Mouse (Mus musculus): ENCODE results near the gene Tmem202. TPM values are rescaled to one million over a fixed set of nuclear protein-coding genes. Genes with fewer than 3 reads are reported as not detected.

Gene Tmem202
- polyA plus RNA-seq (2014; fragmentation: Illumina TruSeq; extraction: RNeasy Lipid Tissue Mini Kit (QIAGEN cat#74804); ENCODE audit: low read depth, low replicate concordance): not detected

DNA sequence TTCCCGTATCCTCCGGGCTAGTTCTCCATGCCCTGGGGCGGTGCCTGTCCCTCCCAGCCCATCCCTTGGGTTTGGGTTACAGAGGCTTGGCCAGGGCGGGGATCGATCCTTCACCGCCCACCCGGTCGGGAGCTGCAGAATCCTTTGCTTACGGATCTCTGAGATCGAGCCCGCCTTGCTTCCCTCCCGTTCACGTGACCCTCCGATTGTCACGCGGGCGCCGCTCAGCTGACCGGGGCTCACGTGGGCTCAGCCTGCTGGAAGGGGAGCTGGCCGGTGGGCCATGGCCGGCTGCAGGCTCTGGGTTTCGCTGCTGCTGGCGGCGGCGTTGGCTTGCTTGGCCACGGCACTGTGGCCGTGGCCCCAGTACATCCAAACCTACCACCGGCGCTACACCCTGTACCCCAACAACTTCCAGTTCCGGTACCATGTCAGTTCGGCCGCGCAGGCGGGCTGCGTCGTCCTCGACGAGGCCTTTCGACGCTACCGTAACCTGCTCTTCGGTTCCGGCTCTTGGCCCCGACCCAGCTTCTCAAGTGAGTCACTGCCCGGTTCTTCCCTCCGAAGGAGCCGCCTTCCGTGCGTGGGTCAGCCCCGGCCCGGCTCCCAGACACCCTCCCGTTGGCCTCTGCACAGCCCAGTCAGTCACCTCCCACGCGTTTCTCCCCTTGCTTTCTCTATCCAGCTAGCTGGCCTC lies at the start of gene Tmem202, which contains the start of gene Hexa:
TSS of gene Tmem202 (minus strand) at position 407 of the 697 bp plus-strand sequence.
TSS of gene Hexa (plus strand) at position 100 of the 697 bp plus-strand sequence.

DNA sequence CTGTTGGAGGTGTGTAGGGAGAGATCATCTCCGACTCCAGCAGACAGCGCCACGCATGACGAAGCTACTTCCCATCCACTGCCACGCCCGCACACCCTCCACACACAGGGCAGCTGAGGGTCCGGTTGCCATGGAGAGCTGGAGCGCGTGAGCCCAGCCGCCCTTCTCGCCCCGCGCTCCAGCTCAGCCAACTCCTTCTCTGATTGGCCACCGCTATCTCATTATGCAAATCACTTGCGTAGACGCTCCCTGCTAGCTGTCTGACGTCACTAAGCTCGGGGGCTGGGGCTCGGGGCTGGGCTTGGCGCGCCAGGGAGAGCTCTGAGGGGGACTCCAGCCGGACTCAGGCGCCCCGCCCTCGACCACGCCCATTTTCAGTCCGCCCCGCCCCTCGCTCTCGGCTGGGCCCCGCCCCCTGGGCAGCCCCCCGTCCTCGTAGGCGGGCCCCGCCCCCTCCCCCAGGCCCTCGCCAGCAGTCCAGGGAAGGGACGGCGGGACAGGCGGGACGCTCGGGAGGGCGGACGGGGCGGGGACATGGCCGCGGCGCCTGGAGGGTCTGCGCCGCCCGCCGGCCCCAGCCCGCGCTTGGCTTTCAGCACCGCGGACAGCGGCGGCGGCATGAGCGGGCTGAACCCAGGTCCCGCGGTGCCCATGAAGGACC lies 38.3 kb upstream of the Tmem202 start, which contains the start of gene Celf6:
TSS of gene Celf6 (plus strand) at position 74 of the 661 bp plus-strand sequence.

DNA sequence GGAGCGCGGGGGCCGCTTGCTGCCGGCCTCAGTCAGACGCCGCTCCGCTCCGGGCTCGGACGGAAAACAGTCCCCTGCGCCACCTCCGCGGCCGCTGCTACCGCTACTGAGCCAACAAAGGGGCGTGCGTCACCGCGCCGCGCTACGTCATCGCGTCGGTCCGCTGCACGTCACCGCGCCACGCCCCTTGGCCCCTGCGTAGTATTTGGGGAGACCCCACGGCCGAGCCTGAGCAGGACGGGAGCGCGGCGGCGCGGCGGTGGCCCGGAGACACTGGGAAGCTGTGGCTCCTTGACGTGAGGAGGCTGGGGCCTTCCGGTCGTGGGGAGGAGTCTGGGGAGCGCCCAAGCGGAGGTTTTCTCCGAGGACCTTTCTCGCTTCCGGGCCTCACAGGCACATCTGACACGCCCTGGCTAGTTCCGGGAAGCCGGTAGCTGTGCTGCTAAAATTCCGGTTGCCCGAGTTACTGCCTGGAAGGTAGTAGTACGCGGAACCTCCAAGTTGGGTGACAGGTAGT lies 53.0 kb downstream of the Tmem202 start, which contains the start of gene Arih1:
TSS of gene Arih1 (minus strand) at position 70 of the 517 bp plus-strand sequence.

Other genes with a start within 250 kb of the Tmem202 start
- 15.6 TPM for gene Adpgk, start 248.3 kb downstream of the Tmem202 start, polyA plus RNA-seq (2014; fragmentation: Illumina TruSeq; extraction: RNeasy Lipid Tissue Mini Kit (QIAGEN cat#74804); ENCODE audit: low read depth, low replicate concordance)
- gene Bbs4, start 186.3 kb downstream of the Tmem202 start, polyA plus RNA-seq (2014; fragmentation: Illumina TruSeq; extraction: RNeasy Lipid Tissue Mini Kit (QIAGEN cat#74804); ENCODE audit: low read depth, low replicate concordance): 22.1 TPM
- gene Arih1, start 53.2 kb downstream of the Tmem202 start, polyA plus RNA-seq (2014; fragmentation: Illumina TruSeq; extraction: RNeasy Lipid Tissue Mini Kit (QIAGEN cat#74804); ENCODE audit: low read depth, low replicate concordance): 88.3 TPM
- gene Hexa, start 307 bp downstream of the Tmem202 start, polyA plus RNA-seq (2014; fragmentation: Illumina TruSeq; extraction: RNeasy Lipid Tissue Mini Kit (QIAGEN cat#74804); ENCODE audit: low read depth, low replicate concordance): 18.2 TPM
- gene Celf6, start 38.1 kb upstream of the Tmem202 start, polyA plus RNA-seq (2014; fragmentation: Illumina TruSeq; extraction: RNeasy Lipid Tissue Mini Kit (QIAGEN cat#74804); ENCODE audit: low read depth, low replicate concordance): not detected
- gene Parp6, start 77.4 kb upstream of the Tmem202 start, polyA plus RNA-seq (2014; fragmentation: Illumina TruSeq; extraction: RNeasy Lipid Tissue Mini Kit (QIAGEN cat#74804); ENCODE audit: low read depth, low replicate concordance): 10.4 TPM
- gene Pkm, start 116.5 kb upstream of the Tmem202 start, polyA plus RNA-seq (2014; fragmentation: Illumina TruSeq; extraction: RNeasy Lipid Tissue Mini Kit (QIAGEN cat#74804); ENCODE audit: low read depth, low replicate concordance): 19.4 TPM
- not detected for gene Gramd2, start 140.3 kb upstream of the Tmem202 start, polyA plus RNA-seq (2014; fragmentation: Illumina TruSeq; extraction: RNeasy Lipid Tissue Mini Kit (QIAGEN cat#74804); ENCODE audit: low read depth, low replicate concordance)
- gene Senp8, start 210.9 kb upstream of the Tmem202 start, polyA plus RNA-seq (2014; fragmentation: Illumina TruSeq; extraction: RNeasy Lipid Tissue Mini Kit (QIAGEN cat#74804); ENCODE audit: low read depth, low replicate concordance): 28.5 TPM
- gene Myo9a, start 211.0 kb upstream of the Tmem202 start, polyA plus RNA-seq (2014; fragmentation: Illumina TruSeq; extraction: RNeasy Lipid Tissue Mini Kit (QIAGEN cat#74804); ENCODE audit: low read depth, low replicate concordance): 40.4 TPM